Mouse (Mus musculus) telencephalon, adult 2 months (tissue): ENCODE results near the gene Nme7.

Experiments
- DNase-seq: peaks from one replicate; pipeline ENCODE4 v3.0.0-alpha.2; 2011; ENCODE audit warnings: low read depth, low spot score

Gene Nme7

DNA sequence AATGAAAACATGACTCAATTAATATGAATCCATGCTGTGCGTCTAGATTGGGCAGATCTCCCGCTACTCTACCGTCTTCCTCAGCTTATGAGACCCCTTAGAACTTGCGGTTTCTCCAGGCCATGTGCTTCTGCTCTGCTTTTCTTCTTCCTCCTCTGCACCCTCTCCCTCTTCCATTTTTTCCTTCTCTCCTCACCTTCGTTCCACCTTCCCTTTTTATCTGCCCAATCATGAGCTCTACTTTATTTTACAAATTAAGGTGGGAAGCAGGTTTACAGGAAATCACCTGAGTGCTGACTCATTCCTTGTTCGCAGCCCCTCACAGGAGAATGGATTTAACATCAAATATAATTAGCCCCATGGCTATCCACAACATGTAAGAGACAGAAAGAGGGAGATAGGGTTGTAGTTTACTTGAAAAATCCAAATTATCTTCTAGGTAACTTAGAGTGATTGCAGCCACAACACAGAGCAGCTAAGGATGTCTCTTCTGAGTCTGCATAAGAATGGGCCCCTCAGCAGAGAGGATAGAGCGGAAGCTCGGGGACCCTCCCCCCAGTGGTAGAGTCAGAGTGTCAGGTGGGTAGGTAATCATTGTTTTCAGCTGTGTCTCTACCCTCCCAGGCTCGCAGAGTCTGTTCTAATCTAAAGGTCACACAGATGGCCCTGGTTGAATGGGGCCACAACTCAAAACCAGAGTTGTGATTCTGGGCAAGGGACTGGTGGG, 73.0 kb downstream of the Nme7 start:
- DNase-seq, result no peak

DNA sequence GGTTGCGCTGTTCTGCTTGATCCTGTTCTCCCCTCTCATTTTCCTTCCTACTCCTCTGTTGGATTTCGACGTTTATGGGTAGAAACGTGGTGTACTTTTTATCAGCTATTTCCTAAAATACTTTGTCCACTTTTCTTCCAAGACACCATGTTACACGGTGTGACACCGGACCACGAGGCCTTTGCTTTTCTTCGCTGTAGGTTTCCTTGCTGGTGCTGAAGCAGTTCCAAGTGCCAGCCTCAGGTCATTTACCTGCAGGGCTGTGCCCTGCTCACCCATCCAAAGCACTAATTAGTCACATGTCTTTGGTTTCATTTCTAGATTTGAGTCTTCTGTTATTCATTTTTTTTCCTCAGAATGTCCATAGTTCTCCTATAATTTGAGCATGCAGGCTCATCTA, 79.7 kb downstream of the Nme7 start:
- DNase-seq, result no peak

DNA sequence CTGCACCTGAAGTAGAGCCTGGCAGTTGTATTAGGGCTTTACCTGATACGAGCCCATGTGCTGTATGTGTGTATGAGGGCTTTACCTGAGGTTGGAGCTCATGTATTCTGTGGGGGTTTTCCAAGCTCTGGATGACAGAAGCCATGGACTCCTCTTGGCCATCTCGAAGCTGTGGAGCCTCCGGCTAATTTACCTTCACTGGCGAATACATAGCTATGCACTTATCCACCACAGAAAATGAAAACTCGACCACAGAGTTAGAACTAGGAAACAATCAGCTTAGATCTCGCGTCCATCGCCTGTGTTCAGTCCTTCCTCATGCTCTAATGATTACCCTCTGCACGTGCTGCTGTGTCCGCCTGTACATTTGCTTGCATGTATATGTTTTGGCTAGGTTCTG, 80.4 kb downstream of the Nme7 start:
- no peak for DNase-seq

DNA sequence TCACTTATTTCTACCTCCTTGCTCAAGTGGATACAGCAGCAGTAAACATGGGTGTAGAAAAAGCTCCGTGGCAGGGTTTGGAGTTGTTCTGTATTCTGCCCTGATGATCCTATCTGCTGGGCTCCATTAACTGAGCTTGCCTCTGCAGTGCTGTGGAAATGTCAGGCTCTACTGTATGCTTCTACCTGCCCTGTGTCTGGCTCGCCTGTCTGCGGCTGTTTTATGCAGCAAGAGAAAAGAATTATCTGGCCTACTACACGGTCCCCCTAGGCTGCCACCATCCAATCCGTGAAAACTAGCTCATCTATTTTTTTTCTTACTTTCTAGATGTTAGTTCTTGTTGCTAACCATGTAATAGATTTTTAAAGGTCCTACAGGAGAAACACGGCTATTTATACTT, 81.1 kb downstream of the Nme7 start:
- DNase-seq, result no peak

DNA sequence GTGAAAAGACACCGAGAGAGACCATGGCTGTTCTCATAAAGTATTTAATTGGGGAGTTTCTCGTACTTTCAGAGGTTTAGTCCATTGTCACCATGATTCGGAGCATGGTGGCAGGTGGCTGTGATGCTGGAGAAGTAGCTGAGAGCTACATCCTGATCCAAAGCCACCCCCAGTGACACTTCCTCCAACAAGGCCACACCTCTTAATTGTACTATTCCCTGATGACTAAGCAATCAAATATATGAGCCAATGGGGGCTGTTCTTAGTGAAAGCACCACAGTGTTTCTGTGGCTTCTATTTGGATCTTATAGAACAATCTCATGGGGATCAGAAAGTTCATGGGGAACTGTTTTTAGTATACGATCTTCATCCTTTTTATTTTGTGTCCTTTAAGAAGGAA, 85.8 kb downstream of the Nme7 start:
- no peak for DNase-seq

DNA sequence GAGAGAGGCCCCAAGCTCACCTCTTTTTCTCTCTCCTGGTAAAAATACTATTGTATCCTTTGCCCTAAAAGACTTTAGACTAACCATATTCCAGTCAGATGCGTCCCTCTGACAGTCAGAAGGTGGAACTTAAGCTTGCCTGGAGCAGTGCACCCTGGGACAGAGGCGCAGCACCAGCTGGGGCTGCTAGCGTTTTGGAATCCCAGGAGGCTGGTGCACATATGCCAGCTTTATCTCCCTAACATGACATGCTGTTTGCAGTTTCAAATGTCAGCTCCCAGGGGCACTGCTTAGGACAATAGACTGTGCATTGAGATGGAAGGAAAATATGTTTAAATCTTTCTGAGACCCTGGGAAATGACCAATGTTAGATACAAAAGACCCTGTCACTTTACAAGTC, 88.3 kb downstream of the Nme7 start:
- no peak for DNase-seq

DNA sequence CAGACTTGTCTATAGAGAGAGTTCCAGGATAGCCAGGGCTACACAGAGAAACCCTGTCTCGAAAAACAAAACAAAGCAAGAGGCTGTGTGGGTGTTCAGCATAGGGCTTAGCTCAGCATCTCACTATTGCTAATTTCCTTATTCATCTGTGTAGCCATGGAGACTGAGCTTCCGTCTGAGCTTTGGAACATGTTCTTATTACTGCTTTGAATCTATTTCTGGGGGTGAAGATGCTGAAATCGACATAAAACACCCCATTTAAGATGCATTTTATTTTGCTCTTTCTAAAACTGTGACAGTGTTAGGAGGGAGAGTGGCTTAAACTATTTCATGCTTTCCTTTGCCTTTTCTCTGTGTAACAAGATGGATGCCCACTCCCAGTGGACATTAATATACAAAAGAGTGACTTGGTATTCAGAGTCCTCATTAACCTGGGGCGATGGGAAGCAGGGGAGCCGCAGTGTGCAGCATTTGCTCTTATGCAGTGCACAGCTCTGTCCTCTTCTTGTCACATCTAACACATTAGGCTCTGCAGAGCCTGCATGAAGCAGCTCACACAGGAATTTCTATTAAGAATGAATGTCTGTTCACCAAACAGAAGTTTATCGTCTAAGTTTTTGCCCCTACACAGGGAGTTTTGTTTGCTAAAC, 91.3 kb downstream of the Nme7 start:
- peak; percentile 89 for DNase-seq

DNA sequence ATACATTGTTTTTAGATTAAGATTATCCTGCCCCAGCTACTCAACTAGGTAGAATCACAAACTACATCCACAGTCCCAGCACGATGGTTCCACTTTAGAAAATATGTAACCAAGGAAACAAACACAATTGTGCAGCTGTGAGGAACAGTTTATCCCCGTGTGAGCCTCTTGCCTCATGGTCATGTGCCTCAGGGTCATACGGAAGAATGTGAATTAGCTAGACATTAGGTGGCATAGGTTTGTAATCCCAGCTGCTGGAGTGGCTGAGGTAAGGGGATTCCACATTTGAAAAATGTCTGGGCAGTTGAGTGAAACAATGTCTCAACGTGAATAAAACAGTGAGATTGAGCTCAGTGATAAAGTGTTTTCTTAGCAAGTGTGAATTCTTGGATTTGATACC, 93.8 kb downstream of the Nme7 start:
- no peak for DNase-seq

DNA sequence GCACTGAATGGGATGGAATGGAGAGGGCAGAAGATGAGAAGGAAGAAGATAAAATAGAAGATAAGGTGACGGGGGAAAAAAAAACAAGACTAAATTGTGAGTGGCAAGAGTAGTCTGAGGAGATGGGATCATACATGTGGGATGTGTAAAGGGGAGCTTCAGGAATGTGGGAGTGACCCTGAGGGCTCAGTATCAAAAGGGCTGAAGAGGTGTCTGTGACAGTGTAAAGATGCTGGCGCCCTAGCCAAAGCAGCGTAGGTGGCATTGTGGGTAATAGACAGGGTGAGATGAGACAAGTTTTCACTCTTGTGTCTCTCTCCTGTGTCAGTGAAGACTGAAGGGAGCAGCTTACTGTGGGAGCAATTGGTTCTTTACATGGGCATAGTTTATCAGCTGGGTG, 95.7 kb downstream of the Nme7 start:
- no peak for DNase-seq

DNA sequence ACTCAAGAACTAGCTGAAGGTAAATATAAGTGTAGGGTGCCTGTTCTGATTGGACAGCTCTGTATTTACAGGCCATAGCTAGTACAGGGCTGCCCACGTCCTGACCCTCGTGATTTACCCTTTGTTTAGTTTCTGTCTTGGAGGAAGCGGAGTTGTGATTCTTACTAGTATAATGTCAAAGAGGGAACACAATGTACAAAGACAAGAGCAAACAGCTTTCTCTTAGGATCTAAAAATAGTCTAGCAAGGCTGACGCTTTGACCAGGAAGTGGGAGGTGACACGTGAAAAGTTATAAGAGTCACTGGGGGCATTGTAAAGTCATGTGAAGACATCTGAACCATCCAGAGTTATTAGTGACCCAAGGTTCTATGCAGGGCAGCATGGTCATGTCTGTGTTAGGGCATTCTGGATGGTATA, 101.5 kb downstream of the Nme7 start:
- DNase-seq, result no peak

DNA sequence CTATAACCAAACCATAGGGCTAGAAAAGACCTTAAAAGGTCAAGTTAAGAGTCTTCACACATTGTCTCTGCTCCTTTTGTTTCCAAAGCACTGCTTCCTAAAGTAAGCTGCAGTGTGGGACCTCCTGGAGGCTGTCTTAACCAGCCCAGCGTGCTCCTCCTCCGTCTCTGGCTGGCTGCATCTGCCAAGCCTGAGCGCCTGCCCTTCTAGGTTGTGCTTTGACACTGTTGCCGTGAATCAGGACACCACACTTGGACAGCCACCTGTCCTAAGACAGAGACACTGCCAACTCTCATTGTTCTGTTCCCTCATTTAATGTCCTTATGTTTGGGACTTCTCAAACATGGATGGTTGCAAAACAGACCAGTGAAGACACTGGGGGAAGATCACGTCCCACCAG, 102.6 kb downstream of the Nme7 start:
- DNase-seq, result no peak

DNA sequence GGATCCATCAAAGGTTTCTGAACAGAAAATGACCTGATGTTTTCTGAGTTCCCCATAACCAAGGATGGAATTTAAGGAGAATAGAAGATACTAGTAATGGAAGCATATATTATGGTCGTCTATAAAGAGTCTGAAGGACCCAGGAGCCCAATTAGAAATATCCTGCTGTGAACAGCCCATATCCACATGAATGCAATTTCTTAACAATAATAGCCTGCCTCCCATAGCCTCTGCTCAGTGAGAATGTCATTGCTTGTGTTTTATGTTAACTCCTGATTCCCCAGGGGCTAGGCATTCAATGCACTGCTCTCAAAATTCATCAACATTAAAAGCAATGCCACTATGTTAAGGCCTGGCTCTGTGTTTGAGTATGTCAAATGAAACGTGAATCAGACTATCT, 104.7 kb downstream of the Nme7 start:
- DNase-seq, result no peak

DNA sequence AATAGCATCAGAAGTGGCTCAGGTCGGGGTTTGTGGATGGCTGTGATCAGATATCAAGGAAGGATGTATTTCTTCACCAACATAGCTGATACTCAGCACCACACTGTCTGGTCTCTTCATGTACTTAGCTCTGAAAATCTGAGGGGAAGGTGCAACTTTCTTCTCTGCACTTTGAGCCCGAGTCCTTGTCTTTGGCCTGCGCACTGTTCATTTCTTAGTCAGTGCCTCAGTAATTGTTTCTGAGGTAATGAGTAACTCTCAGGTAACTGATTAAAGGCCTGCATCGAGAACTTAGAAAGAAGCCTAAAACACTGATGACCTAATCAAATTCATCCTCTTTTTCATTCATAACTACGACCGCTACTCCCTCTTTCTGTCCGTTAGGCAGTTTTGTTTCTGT, 107.4 kb downstream of the Nme7 start:
- no peak for DNase-seq

DNA sequence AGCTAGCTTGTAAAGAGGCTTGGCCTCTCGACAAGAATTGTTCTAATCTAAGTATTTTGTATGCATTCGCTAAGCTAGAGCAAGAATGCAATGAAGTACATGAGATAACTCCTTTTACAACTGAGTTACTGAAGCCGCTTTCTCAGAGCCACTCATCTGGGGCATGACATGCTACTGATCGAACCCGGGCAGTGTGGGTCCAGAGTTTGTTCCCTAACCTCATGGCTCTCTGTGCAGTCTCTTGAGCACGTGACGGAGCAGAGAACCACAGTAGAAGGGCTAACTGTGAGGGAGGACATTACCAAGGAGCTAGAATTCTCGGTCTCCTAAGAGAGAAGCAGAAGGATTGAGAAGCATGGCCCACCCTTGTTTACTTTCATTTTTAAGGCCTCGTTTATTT, 109.0 kb downstream of the Nme7 start:
- no peak for DNase-seq

DNA sequence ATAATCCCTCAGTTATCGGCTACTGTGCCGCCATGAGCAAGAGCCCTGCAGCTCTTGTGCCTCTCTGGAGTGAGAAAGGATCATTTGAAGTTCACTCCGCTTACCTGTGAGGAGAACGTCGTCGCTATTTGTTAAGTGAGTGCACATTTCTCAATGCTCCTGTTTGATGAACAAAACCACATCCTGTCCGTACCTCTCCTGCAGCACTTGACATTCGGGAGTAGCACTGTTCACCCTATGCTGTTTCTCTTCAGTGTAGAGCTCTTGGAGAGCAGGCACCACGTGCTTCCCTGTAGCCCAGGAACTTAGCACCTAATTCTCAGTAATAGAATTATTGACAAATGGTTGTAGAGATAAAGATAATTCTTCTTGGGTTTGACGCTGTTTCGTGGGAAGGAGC, 109.7 kb downstream of the Nme7 start:
- DNase-seq, result no peak

DNA sequence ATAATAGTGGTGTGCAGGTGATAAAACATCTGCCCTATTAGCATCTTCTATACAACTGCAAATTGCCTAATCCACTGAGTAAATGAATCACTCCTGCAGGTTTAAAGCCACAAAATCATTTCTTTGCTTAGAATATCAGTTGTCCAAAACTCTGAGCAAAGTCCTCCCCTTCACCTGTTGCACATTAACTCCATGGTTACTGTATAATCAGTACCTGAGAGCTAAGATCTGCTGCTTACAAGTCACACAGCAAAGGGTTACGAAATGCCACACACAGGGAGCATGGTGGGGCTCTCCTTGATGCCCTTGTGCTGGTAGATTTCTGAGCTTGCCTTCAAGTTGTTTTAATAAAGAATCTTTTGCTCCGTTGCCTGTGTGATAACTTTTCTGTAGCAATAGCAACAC, 111.4 kb downstream of the Nme7 start:
- DNase-seq, result no peak

DNA sequence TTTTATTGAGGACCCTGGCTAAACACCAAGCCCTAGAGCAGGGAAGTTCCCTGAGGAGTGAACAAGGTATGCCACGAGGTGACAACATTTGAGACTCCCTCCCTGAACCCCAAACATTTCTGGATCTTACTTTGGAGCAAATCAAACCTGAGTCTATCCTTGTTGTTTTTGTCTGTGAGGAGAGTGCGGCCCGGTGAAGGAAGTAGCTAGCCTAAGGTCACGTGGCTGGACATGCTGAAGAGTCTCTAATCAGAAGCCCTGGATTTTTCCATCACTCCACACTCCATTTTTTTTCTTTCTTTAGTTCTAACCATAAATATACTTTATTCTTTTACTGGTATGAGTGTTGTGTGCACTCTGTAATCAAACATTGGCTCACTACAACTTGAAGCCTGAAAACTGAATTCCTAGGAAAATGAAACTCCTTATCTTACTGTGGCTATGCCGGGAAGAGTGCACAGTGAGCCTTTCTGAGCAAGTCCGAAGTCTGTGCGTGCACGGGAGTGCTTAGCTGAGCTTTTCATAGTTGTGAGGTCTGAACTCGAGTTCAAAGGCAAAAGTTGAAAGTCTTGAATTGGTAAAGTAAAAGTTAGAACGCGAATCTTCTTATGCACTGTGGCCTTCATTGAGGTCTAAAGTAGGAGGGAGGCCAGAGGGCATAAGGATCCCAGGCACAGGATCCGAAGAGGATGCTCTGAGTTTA, 112.9 kb downstream of the Nme7 start:
- no peak for DNase-seq

DNA sequence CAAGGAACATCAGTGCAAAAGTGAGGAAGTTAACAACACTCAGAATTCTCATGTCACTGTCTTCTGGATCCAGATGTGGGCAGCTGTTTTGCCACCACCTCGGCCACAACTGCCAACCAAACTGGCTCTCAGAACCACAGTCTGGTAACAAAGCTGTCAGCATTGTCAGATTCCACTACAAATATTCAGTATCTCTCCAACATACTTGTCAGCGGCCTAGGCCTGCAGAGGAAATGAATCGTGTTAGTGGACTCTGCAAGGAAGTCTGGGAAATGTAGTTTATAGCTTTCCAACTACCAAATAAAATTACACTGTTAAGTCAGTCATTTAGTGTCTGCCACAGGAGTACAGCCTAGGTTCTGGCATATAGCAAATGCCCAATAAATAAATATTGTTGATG, 113.7 kb downstream of the Nme7 start:
- no peak for DNase-seq

DNA sequence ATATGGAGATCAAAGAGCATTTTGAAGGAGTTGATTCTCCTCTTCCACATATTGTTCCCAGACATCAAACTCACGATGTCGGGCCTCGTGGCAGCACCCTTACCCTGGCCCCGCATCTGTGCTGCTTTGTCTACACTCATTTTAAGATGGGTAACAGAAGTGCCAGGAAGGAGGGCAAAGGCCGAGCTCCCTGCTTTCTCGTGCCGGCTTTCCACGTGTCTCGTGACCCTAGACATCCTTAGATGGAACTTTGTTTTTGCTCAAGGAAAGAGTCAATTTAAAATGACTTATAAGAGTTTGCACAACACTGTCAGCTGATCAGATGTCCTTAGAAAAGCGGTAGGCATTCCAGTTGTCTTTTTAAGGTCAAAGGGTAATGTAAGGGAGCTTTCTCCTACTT, 114.4 kb downstream of the Nme7 start:
- no peak for DNase-seq

DNA sequence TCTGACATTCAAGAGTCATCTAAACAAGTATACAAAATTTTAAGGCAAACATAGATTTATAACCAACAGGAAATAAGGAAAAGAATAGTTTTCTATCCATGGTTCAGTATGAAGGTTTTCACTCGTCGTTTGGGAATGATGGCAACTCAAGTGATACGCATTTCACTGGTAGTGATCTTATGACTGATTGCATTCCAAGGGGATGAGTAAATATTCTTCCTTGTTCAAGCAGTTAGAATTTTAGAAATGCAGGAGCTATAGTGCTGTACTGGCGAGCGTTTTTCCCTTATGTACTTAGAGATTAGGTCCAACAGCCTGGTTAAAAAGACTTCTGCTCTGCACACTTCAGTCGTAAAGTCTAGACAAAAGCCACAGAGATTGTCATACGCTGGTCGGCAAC, 115.5 kb downstream of the Nme7 start:
- DNase-seq, result no peak

DNA sequence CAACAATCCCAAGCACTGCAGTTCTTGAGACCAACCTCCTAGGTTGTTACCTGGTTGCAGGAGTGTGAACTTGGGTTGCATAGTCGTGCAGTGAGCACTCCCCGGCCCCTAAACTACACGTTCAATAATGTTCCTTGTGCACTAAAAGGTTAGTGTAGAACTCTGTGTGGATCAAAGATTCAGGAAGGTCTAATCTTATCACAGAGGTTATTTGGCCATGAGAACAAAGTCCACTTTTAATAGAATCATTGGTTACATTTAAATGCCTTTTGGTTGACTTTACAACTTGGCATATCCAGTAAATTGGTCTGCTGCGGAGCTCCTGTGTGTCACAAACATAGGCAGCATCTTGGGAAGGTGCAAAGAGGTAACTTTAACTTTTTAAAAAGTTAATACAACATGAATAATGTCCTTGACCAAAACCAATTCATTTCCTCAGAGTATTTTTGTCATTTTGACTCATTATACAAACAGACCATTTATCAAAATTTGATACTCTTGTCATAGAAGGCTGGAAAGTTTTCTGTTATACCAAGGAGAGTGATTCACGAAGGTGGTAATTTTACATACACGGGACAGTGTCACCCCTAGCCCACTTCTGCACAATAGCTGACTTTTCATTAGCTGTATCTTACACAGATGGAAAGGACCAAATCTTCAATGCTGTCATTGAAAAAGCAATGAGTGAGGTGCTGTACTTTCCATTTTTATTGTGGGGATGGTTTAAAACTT, 116.9 kb downstream of the Nme7 start:
- no peak for DNase-seq

DNA sequence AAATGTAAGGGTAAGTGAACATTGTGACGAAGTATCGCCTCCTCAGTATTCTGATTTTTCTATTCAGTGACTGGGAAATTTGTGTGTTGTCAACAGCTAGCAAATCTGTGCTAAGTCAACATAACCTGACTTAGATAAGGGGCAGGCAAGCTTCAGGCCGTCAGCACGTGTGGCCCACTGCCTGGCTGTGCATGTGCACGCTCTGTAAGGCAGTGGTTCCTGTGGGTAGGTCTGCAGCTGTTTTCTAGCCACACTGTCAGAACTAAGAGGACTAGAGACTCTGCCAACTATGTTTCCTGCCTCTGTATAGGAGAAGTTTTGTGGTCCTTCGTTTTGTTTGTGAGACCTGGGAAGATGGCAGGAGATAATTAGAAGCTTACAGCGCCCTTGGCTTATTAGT, 122.3 kb downstream of the Nme7 start:
- DNase-seq, result no peak
